Mouse (Mus musculus): ENCODE data around the gene Cd22. TPM values are rescaled to one million over a fixed set of nuclear protein-coding genes. Genes with fewer than 3 reads are reported as not detected.
A peak's percentile ranks its signal among the peaks of the same experiment; 100 is the strongest.
"Not testable (repeated sequence)": the region's sequence is repeated elsewhere in the genome, so short reads cannot be mapped to it uniquely, and the experiment has no call there.

Gene Cd22
- total RNA-seq (2012; rRNA removed) (not detected in 2 replicates), polyA plus RNA-seq (2012; ENCODE audit: insufficient read depth in 1 of 2, insufficient read length in 2 of 2, low read depth in 1 of 2, low replicate concordance in 2 of 2, missing spikeins in 1 of 2) (under 1 TPM in 1 of 2 experiments, not detected in 1; 0.07 TPM)

- Histone ChIP-seq H3K27ac (ENCODE audit: control insufficient read depth, low read depth, low read length) (no peak within 1 kb of the TSS), H3K79me2 (ENCODE audit: control insufficient read depth, insufficient read depth, low read length, poor library complexity) (no peaks in the 10 kb centered on the region), H3K4me3 (ENCODE audit: control insufficient read depth in 1 of 2, insufficient read depth in 1 of 2, low read depth in 2 of 2, low read length in 2 of 2) (no peak within 1 kb of the TSS), H3K4me1 (ENCODE audit: control insufficient read depth in 1 of 2, insufficient read depth in 2 of 2, low read length in 2 of 2) (no peaks in the 10 kb centered on the region), H3K36me3 (ENCODE audit: control insufficient read depth in 1 of 2, insufficient read depth in 2 of 2, low read length in 2 of 2) (no peaks in the 10 kb centered on the region), H3K9me3 (replicated peaks; ENCODE audit: insufficient read depth, low read length) (no peaks in the 10 kb centered on the region), H3K9ac (ENCODE audit: control insufficient read depth, low read depth, low read length, poor library complexity, severe bottlenecking) (no peak within 1 kb of the TSS), H3K27me3 (ENCODE audit: control insufficient read depth in 1 of 2, insufficient read depth in 2 of 2, low read length in 2 of 2) (peaks cover 0 to 4% of the 10 kb centered on the region in 2 experiments; a peak in 3 of 4 replicates)
- TF ChIP-seq MXI1 (IDR thresholded peaks at IDR 0.05; ENCODE audit: low read depth, low read length), result no peak
- peak; percentile 67; the same call in 1 of the 2 replicates for TF ChIP-seq USF1 (IDR thresholded peaks at IDR 0.05; ENCODE audit: low read depth, low read length)
- TF ChIP-seq MAX (IDR thresholded peaks at IDR 0.05; ENCODE audit: low read length), result 0 out of 2 replicates have a peak, but pooled peaks have one; percentile 21
- DNase-seq (ENCODE audit: low read depth, low spot score), result peak; percentile 59
These were observed at the start of gene Cd22 for GRCm38 (mm10) chr7:30880176-30880575. Gene Cd22, minus strand, starts transcription at chr7:30880342.

- H3K9me3 ChIP-seq (replicated peaks; ENCODE audit: insufficient read depth, low read length); H3K9ac ChIP-seq (ENCODE audit: control insufficient read depth, low read depth, low read length, poor library complexity, severe bottlenecking); H3K36me3 ChIP-seq (ENCODE audit: control insufficient read depth in 1 of 2, insufficient read depth in 2 of 2, low read length in 2 of 2); H3K27ac ChIP-seq (ENCODE audit: control insufficient read depth, low read depth, low read length); DNase-seq (ENCODE audit: low read depth, low spot score); H3K79me2 ChIP-seq (ENCODE audit: control insufficient read depth, insufficient read depth, low read length, poor library complexity); H3K27me3 ChIP-seq (ENCODE audit: control insufficient read depth in 1 of 2, insufficient read depth in 2 of 2, low read length in 2 of 2); H3K4me1 ChIP-seq (ENCODE audit: control insufficient read depth in 1 of 2, insufficient read depth in 2 of 2, low read length in 2 of 2); H3K4me3 ChIP-seq (ENCODE audit: control insufficient read depth in 1 of 2, insufficient read depth in 1 of 2, low read depth in 2 of 2, low read length in 2 of 2): not testable (repeated sequence)
These were observed 44.4 kb upstream of the Cd22 start, which contains the start of gene Hamp2 for GRCm38 (mm10) chr7:30924581-30924980. Gene Hamp2, minus strand, starts transcription at chr7:30924681.

- H3K36me3 ChIP-seq (ENCODE audit: control insufficient read depth in 1 of 2, insufficient read depth in 2 of 2, low read length in 2 of 2), result no peaks in the 10 kb centered on the region
- TF ChIP-seq CTCF (IDR thresholded peaks at IDR 0.05 in 2 of 3, conservative IDR thresholded peaks at IDR 0.05 in 1 of 3; ENCODE audit: control insufficient read depth in 1 of 3, insufficient read depth in 1 of 3, low read depth in 2 of 3, low read length in 3 of 3, poor library complexity in 1 of 3, severe bottlenecking in 1 of 3) (no peak), SMC3 (IDR thresholded peaks at IDR 0.05; ENCODE audit: low read depth, low read length) (no peak), TCF12 (IDR thresholded peaks at IDR 0.05; ENCODE audit: low read depth, low read length) (no peak), MXI1 (IDR thresholded peaks at IDR 0.05; ENCODE audit: low read depth, low read length) (no peak), ETS1 (IDR thresholded peaks at IDR 0.05; ENCODE audit: low read depth, low read length) (no peak), POLR2AphosphoS5 (IDR thresholded peaks at IDR 0.05; ENCODE audit: borderline replicate concordance, low read depth, low read length) (no peak), MAZ (IDR thresholded peaks at IDR 0.05; ENCODE audit: low read depth, low read length) (no peak), MAFK (IDR thresholded peaks at IDR 0.05; ENCODE audit: borderline replicate concordance, low read depth, low read length) (no peak), BHLHE40 (IDR thresholded peaks at IDR 0.05; ENCODE audit: borderline replicate concordance, low read depth, low read length) (no peak), CHD2 (IDR thresholded peaks at IDR 0.05; ENCODE audit: low read length) (no peak), MYB (IDR thresholded peaks at IDR 0.05; ENCODE audit: low read depth, low read length) (no peak), TAL1 (IDR thresholded peaks at IDR 0.05; ENCODE audit: low read length) (no peak), NRF1 (IDR thresholded peaks at IDR 0.05; ENCODE audit: insufficient read depth, low read depth, low read length, poor library complexity, severe bottlenecking) (no peak), KAT2A (conservative IDR thresholded peaks at IDR 0.05; ENCODE audit: low read depth, low read length) (no peak), ELF1 (IDR thresholded peaks at IDR 0.05; ENCODE audit: low read depth, low read length) (no peak), TBP (IDR thresholded peaks at IDR 0.05; ENCODE audit: low read depth, low read length) (no peak), POLR2A (IDR thresholded peaks at IDR 0.05; ENCODE audit: control insufficient read depth in 1 of 2, insufficient read depth in 1 of 2, low read depth in 1 of 2, low read length in 2 of 2, poor library complexity in 1 of 2) (no peak), ZMIZ1 (IDR thresholded peaks at IDR 0.05; ENCODE audit: low read depth, low read length) (no peak), USF2 (IDR thresholded peaks at IDR 0.05; ENCODE audit: borderline replicate concordance in 1 of 2, insufficient read depth in 1 of 2, low read depth in 1 of 2, low read length in 2 of 2) (no peak)
- H3K9me3 ChIP-seq (replicated peaks; ENCODE audit: insufficient read depth, low read length), result no peaks in the 10 kb centered on the region
- no peak for DNase-seq (ENCODE audit: low read depth, low spot score)
- H3K79me2 ChIP-seq (ENCODE audit: control insufficient read depth, insufficient read depth, low read length, poor library complexity), result no peaks in the 10 kb centered on the region
- H3K27me3 ChIP-seq (ENCODE audit: control insufficient read depth in 1 of 2, insufficient read depth in 2 of 2, low read length in 2 of 2), result peaks cover 5 to 7% of the 10 kb centered on the region in 2 experiments
- H3K27ac ChIP-seq (ENCODE audit: control insufficient read depth, low read depth, low read length), result no peak overlapping the region
- H3K9ac ChIP-seq (ENCODE audit: control insufficient read depth, low read depth, low read length, poor library complexity, severe bottlenecking), result no peak overlapping the region
- H3K4me1 ChIP-seq (ENCODE audit: control insufficient read depth in 1 of 2, insufficient read depth in 2 of 2, low read length in 2 of 2), result no peaks in the 10 kb centered on the region
- H3K4me3 ChIP-seq (ENCODE audit: control insufficient read depth in 1 of 2, insufficient read depth in 1 of 2, low read depth in 2 of 2, low read length in 2 of 2), result no peak overlapping the region
These were observed 43.9 kb upstream of the Cd22 start for GRCm38 (mm10) chr7:30924071-30924470.

GRCm38 (mm10) chr7:30922490-30922889, 42.3 kb upstream of the Cd22 start:
- H3K36me3 ChIP-seq (ENCODE audit: control insufficient read depth in 1 of 2, insufficient read depth in 2 of 2, low read length in 2 of 2); H3K27me3 ChIP-seq (ENCODE audit: control insufficient read depth in 1 of 2, insufficient read depth in 2 of 2, low read length in 2 of 2); H3K27ac ChIP-seq (ENCODE audit: control insufficient read depth, low read depth, low read length); H3K4me3 ChIP-seq (ENCODE audit: control insufficient read depth in 1 of 2, insufficient read depth in 1 of 2, low read depth in 2 of 2, low read length in 2 of 2); H3K9ac ChIP-seq (ENCODE audit: control insufficient read depth, low read depth, low read length, poor library complexity, severe bottlenecking); DNase-seq (ENCODE audit: low read depth, low spot score); H3K4me1 ChIP-seq (ENCODE audit: control insufficient read depth in 1 of 2, insufficient read depth in 2 of 2, low read length in 2 of 2); H3K79me2 ChIP-seq (ENCODE audit: control insufficient read depth, insufficient read depth, low read length, poor library complexity); H3K9me3 ChIP-seq (replicated peaks; ENCODE audit: insufficient read depth, low read length): not testable (repeated sequence)

All from MEL (cell line).